Mouse (Mus musculus): ENCODE data around the gene Fhod1.
A peak's percentile ranks its signal among the peaks of the same experiment; 100 is the strongest.

The Fhod1 gene

GRCm38 (mm10) chr8:105348450-105349095 is 820 bp upstream of the Fhod1 start, which contains the start of gene Slc9a5:
Gene Slc9a5 (plus strand): TSS chr8:105348843.
- no peak for DNase-seq (ENCODE audit: low spot score)

GRCm38 (mm10) chr8:105346611-105347427 is 934 bp downstream of the Fhod1 start:
- peak; percentile 44 for DNase-seq (ENCODE audit: low spot score)

GRCm38 (mm10) chr8:105345061-105345975 is 2.4 kb downstream of the Fhod1 start:
- no peak for DNase-seq (ENCODE audit: low spot score)

GRCm38 (mm10) chr8:105343791-105344574 is 3.8 kb downstream of the Fhod1 start:
- no peak for DNase-seq (ENCODE audit: low spot score)

- DNase-seq (ENCODE audit: low spot score): no peak
These were observed 5.0 kb downstream of the Fhod1 start for GRCm38 (mm10) chr8:105342768-105343167.

GRCm38 (mm10) chr8:105341399-105341798 is 6.4 kb downstream of the Fhod1 start:
- DNase-seq (ENCODE audit: low spot score): no peak

- no peak for DNase-seq (ENCODE audit: low spot score)
These were observed 7.7 kb downstream of the Fhod1 start for GRCm38 (mm10) chr8:105339886-105340635.

- no peak for DNase-seq (ENCODE audit: low spot score)
These were observed 8.8 kb downstream of the Fhod1 start for GRCm38 (mm10) chr8:105338992-105339391.

- DNase-seq (ENCODE audit: low spot score): no peak
These were observed 11.2 kb downstream of the Fhod1 start for GRCm38 (mm10) chr8:105336373-105337130.

GRCm38 (mm10) chr8:105332523-105332922 is 15.2 kb downstream of the Fhod1 start:
- DNase-seq (ENCODE audit: low spot score): no peak

GRCm38 (mm10) chr8:105331931-105332330 is 15.8 kb downstream of the Fhod1 start:
- no peak for DNase-seq (ENCODE audit: low spot score)

GRCm38 (mm10) chr8:105331469-105331868 is 16.3 kb downstream of the Fhod1 start:
- no peak for DNase-seq (ENCODE audit: low spot score)

- DNase-seq (ENCODE audit: low spot score): no peak
These were observed 17.4 kb downstream of the Fhod1 start for GRCm38 (mm10) chr8:105330325-105330724.

- DNase-seq (ENCODE audit: low spot score): no peak
These were observed 20.8 kb downstream of the Fhod1 start for GRCm38 (mm10) chr8:105326968-105327367.

GRCm38 (mm10) chr8:105326141-105326672 is 21.5 kb downstream of the Fhod1 start, which contains the start of the genes Lrrc29 and Tmem208:
Gene Lrrc29 (minus strand): TSS chr8:105326278.
Gene Tmem208 (plus strand): TSS chr8:105326354.
- peak; percentile 95 for DNase-seq (ENCODE audit: low spot score)

GRCm38 (mm10) chr8:105325641-105326093 is 22.1 kb downstream of the Fhod1 start:
- DNase-seq (ENCODE audit: low spot score): no peak

GRCm38 (mm10) chr8:105323183-105323582 is 24.6 kb downstream of the Fhod1 start:
- no peak for DNase-seq (ENCODE audit: low spot score)

GRCm38 (mm10) chr8:105318662-105319190 is 29.0 kb downstream of the Fhod1 start:
- DNase-seq (ENCODE audit: low spot score): no peak

- DNase-seq (ENCODE audit: low spot score): no peak
These were observed 29.8 kb downstream of the Fhod1 start for GRCm38 (mm10) chr8:105317941-105318340.

Data from ovary, postnatal 14 days (tissue).